In the genomic region with DNA sequence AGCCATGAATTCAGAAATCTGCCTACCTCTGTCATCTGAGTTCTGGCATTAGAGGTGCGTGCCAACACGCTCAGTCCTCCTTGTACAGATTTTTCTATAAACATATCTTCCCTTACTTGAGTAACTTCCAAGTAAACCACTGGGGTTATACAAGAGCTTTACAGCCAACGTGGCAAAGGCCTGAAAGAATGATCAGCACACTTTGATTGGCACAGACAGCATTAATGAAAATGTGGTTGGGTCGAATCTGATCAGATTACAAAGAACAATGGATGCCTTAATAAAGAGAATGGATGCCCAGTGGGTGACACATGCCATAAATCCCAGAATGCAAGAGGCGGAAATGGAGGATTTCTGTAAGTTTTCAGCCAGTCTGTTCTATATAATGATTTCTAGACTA, we compare ENCODE assay signal across 27 mouse cellular contexts. TPM values are rescaled to one million over a fixed set of nuclear protein-coding genes. Genes with fewer than 3 reads are reported as not detected.
"Had no signal": no experiment of that assay in that cellular context is flagged by ENCODE, and none has a peak within 500 bp of the region (broad histone marks: within the 10 kb centered on the region; RNA-seq: fewer than 3 reads in every experiment).

No protein-coding gene starts in this region.

- H3K27ac ChIP-seq: liver, embryonic 15.5 days; lung, embryonic 15.5 days; macrophage; midbrain, embryonic 12.5 days; neural tube, embryonic 13.5 days; neural tube, embryonic 15.5 days had no signal

- H3K4me2 ChIP-seq: liver, embryonic 15.5 days; lung, embryonic 15.5 days; midbrain, embryonic 12.5 days; neural tube, embryonic 13.5 days; neural tube, embryonic 15.5 days had no signal

- H3K9me3 ChIP-seq: liver, embryonic 15.5 days; lung, embryonic 15.5 days; megakaryocyte, embryonic 14.5 days; midbrain, embryonic 12.5 days; neural tube, embryonic 13.5 days; neural tube, embryonic 15.5 days had no signal

- ATAC-seq: liver, postnatal 0 days; lung, postnatal 0 days; midbrain, embryonic 16.5 days had no signal

- H3K27me3 ChIP-seq: lung, embryonic 15.5 days; midbrain, embryonic 12.5 days; neural tube, embryonic 13.5 days; neural tube, embryonic 15.5 days had no signal

- H3K36me3 ChIP-seq: liver, embryonic 15.5 days; lung, embryonic 15.5 days; midbrain, embryonic 12.5 days; neural tube, embryonic 13.5 days; neural tube, embryonic 15.5 days had no signal

- H3K9ac ChIP-seq: liver, embryonic 15.5 days; liver, postnatal 0 days; lung, embryonic 15.5 days; midbrain, embryonic 12.5 days; neural tube, embryonic 13.5 days; neural tube, embryonic 15.5 days had no signal

- H3K4me1 ChIP-seq: liver, embryonic 15.5 days; megakaryocyte, embryonic 14.5 days had no signal

- DNase-seq: liver, postnatal 0 days; lung, adult 2 months; lung, postnatal 14 days; lung, postnatal 36 days; midbrain, embryonic 14.5 days; retina, postnatal 1 day; right cerebral cortex, adult 18-20 months; right cerebral cortex, postnatal 25 days; right cerebral cortex, postnatal 4 days; spleen, adult 18-20 months; thymus, adult 18-20 months; thymus, postnatal 14 days; thymus, postnatal 36 days had no signal

- H3K4me3 ChIP-seq: liver, embryonic 15.5 days; lung, embryonic 15.5 days; megakaryocyte, embryonic 14.5 days; midbrain, embryonic 12.5 days; myocyte; neural tube, embryonic 13.5 days; neural tube, embryonic 15.5 days had no signal

RNA-seq across cellular contexts. Expression of gene Lrrc36, which starts 22.8 kb away (rescaled TPM):
- polyA plus RNA-seq: macrophage; myocyte; small intestine, adult 2 months; stomach, embryonic 14.5 days had no signal

RNA-seq across cellular contexts. Expression of gene Kctd19, which starts 22.9 kb away (rescaled TPM):
- polyA plus RNA-seq: liver, embryonic 15.5 days; liver, postnatal 0 days; lung, embryonic 15.5 days; macrophage; midbrain, embryonic 12.5 days; midbrain, embryonic 14.5 days; midbrain, embryonic 16.5 days; myocyte; neural tube, embryonic 11.5 days; neural tube, embryonic 13.5 days; neural tube, embryonic 15.5 days; small intestine, adult 2 months; stomach, embryonic 14.5 days; stomach, embryonic 16.5 days had no signal
